Mouse (Mus musculus) small intestine, adult 2 months (tissue): ENCODE data around the gene Rims1.

Experiments used
- CTCF ChIP-seq: fragments of 200-500 bp; IDR thresholded peaks from 2 replicates; pipeline ENCODE4 v1.5.1; 2012; ENCODE audit warnings: low read depth, mild to moderate bottlenecking, control low read depth, inconsistent platforms, low read length, moderate library complexity, mixed read lengths; ENCODE audit not compliant: insufficient replicate concordance, insufficient read length; ENCODE audit errors: extremely low read depth
- POLR2A ChIP-seq: fragments of 200-500 bp; IDR thresholded peaks from 2 replicates; pipeline ENCODE4 v1.6.1; 2012; ENCODE audit warnings: low read depth, mild to moderate bottlenecking, control low read depth, inconsistent platforms, low read length, moderate library complexity

DNA sequence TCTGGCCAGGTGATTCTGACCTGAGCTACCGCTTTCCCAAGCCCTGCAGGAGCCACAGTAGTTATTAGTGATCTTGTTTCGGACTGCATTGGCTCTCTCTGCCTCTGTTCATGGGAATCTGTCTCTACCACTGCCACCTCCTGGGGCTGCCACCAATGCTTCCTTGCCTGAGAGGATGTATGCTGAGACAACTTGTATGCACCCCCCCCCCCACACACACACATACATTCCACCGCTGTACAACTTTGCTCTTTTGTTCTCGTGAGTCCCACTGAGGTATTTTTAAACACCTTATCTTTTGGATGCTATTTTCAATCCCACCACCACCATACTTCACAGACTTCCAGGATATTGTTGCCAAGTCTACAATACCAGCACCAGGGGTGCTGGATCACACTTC is 122.3 kb downstream of the Rims1 start:
- TF ChIP-seq CTCF (no peak), POLR2A (no peak)
